Mouse (Mus musculus): ENCODE results near the gene Senp1.

The Senp1 gene

DNA sequence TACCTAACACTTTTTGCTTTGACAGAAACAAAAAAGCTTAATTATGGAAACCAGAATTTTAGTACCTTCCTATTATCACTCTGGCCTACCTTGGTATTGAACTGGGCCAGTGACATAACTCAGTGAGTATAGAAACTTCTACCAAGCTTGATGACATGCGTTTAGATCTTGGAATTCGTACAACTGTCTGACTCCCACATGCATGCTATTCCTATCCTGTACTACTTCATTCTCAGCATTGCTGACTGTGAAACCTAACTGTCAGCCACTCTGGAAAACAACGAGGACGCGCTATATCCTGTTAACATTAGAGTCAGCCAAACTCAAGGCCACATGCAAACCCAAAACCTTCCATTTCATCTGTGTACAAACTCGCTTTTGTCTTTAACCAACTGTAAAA is 49.6 kb downstream of the Senp1 start:
- no peak for DNase-seq

DNA sequence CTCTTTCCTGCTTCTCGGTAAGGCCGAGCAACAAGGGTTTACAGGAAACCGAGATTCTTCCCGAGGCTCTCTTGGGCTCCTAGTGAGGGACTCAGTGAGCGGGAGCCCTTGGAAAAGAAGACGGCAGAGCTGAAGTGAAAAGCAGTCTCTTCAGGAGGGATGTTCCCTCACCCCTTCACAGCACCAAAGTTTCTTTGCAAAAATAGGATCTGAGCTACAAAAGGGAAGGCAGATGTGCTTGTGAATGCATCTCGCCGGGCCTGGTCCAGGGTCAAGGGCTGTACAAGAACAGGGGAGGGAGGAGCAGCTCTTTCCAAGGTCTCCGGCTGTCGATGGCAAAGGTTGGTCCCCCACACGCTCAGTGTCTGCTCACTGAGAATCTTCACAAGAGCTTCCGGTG is 51.0 kb downstream of the Senp1 start:
- DNase-seq: no peak

DNA sequence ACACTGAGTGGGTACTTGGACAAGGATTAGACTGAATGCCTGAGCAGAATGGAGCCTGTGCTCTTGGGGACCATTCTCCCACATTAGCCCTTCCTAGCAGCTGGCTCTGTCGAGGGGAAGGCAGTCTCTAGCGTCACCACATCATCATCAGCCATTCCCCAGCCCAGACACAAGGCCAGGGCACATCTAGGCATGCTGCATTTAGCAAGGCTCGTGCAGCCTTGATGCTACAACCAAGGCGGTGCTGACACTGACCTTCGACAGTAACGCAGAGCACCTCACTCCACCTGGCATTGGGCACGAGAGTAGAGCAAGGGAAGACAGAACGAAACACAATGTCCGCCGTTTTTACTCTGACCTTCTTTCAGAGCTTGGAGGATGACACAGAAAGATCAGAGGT is 53.9 kb downstream of the Senp1 start:
- no peak for DNase-seq

DNA sequence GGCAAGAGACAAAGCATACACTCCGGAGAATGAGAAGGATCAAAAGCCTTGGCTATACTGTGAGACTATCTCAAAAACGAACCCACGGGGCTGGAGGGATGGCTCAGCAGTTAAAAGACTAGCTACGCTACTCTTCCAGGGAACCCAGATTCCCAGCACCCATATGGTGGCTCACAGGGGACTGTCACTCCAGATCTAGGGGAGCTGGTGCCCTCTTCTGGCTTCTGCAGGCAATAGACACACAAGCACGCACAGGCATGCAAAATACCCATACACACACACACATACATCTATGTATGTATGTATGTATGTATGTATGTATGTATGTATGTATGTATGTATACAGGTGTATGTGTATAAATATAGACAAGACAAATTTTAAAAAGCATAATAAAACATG is 57.0 kb downstream of the Senp1 start:
- DNase-seq: no peak

DNA sequence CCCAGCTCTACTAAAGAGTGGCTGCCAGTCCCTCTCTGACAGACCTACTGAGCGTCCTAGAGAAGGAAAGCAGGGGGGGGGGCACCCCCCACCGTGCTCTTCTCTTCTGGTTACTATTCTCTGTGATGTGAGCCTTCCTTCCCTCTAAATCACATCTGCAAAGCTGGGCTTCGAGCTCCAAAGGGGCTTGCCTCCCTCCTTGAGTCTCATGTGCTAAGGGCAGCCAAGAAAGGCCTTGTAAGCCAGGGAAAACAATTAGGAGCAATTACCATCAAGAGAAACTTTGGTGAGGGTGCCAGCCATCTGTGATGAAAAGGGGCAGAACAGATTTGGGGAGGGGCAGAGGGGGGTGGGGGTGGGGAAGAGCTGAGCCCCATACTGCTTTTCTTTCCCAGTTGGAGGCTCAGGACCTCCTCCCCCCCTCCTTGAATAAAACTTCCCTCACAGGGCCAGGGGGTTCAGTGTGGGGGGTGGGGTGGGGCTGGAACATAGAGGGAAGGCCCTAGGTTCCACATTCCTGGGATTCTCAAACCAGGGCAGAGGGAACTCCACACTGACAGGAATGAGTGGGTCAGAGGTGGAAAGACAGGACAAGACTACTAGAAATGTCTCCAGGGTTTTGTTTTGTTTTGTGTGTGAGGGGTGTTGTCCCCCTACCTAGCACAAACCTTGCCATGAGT is 58.3 kb downstream of the Senp1 start:
- no peak for DNase-seq

DNA sequence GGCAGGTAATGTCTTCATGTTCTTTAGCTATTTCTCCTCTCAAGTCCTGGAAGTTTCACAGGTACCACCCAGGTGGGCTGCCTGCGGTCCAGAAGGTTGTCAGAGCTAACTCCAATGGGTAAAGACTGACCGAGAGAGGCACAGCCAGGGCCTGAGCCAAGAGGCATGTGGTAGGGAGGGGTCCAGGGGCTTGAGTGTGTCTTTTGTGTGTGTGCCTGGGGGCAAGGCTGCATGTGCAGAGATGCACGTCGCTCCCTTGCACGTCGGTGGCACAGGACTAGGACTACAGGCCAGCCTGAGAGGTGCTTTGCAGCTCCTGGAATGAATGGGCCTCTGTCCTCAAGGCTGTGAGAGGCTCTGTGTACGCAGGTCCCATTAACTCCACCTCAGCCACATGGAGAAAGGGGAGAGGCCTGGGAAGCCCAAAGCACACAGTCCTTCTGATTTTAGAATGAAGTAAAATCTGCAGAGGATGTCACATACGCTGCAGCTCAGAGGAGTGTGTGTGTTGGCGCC is 60.3 kb downstream of the Senp1 start:
- no peak for DNase-seq

DNA sequence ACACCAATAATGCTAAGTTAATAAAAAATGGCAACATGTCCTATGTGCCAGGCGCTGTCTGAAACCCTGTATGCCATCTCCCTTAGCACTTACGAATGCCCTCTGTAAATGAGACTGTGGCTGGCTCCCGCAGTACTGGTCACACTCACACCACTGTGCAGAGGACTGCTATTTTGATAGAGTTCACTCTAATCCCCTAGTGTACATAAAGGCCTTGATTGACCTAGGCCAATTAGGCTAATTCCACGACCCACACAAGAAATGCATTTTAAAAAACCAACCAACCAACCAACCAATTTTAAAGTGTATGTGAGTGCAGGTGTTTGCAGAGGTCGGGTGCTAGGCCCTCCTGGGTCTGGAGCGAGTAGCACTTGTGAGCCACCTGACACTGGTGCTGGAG is 63.7 kb downstream of the Senp1 start:
- DNase-seq: no peak

DNA sequence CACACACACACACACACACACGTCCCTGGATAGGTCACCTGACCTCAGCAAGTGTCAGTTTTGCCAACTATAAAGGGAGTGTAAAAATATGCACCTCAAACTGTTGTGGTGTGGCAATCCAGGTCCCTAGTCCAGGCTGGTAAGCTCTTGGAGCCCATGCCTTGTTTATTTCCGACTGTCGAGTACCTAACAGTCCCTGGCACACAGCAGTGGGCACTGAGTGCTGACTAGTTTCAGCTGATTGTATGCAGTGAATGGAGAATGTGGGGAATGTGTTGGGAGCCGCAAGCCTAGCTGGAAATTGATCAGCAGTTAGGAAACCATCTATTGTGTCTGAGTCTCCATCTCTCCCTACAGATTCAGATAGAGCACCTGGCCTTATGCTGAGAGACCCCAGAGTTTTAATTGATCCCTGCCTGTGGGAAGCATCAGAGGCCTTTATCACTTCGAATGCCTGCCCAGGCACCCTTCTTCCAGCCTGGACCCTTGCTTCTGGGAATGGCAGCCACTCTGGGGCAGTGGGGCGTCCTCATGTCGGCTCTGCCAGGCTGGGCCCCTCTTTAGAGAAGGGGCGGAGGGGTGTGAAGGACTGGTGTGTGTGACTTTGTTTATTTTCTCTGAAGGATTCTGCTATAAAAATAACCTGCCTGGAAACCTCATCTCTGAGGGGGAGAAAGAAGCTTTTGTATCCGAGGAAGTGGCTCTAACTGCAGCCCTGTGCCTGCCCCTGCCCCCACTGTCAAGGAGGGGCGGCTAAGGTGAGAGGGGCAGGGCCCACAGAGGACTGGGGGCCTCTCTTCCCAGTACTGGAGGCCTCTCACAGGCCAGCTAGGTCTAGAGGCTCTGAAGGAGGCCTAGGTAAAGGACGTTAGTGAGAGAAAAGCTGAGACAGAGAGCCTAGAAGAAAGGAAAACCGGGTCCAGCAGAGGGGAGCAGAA is 66.3 kb downstream of the Senp1 start:
- DNase-seq: no peak

DNA sequence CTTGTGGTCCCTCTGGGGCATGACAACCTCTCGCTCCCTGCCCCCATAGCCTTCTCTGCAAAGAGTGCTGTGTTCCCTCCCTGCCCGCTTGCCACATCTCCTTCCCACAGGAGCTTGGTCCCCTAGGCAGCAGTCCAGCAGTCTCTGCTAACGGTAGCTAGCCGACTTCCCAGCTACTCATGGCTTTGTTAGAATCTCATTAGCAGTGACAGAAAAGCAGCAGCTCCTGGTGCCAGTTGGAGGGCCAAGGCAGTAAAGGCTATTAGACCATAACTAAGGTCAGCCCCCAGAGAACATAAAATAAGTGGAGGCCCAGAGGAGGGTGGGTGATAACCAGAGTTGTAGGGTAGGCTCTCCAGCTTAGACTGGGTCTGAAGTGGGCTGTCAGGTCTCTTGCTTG is 67.9 kb downstream of the Senp1 start:
- DNase-seq: no peak

DNA sequence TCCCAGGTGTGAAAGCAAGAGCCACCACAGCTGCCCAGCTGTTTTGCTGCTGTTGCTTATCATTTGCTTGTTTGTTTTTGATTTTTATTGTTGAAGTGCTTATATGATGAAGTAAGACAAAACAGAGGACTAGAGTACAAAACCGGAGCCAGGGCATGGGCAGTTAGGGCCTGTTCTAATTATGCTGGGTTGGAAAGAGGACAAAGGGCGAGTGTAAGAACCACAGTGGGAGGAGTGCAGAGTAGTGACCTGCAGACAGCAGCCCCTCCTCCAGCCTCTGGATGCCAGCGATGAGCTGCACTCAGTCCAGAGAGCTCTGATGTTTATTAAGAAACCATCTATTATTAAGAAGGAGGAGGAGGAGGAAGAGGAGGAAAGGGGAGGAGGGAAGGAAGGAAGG is 70.4 kb downstream of the Senp1 start:
- no peak for DNase-seq

DNA sequence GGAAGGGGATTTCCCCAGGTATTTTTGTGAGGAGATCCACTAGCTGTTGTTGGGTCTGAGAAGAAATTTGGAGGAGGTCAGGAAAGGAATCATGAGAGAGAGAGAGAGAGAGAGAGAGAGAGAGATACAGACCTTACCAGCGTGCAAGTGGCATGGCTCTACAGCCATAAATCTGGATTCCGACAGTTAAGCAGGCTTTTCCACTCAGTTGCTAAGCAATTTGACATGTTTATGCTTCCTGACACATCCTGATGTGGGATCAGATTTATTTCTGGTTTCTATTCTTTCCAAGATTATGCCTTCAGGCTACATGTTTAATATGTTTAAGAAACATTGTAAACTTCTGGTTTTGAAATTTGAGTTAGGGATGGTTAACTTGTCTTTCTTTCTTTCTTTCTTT is 71.7 kb downstream of the Senp1 start:
- DNase-seq: no peak

DNA sequence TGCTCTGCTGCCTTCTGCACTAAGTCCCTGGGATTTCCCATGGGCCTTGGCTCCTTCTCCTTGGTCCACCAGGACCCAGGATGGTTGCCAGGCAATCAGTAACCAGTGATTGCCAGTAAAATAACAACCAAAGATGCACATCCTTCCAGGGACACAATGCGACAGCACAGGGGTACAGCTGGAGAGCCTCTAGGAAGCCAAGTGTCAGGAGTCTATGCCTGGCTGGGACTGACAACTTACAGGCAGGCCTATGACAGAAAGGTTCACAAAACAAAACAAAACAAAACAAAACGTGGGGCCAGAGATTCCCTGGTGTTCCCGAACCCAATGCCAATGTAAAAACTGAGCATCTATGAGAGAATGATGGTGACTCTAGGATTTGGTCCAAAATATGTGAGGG is 74.5 kb downstream of the Senp1 start:
- no peak for DNase-seq

DNA sequence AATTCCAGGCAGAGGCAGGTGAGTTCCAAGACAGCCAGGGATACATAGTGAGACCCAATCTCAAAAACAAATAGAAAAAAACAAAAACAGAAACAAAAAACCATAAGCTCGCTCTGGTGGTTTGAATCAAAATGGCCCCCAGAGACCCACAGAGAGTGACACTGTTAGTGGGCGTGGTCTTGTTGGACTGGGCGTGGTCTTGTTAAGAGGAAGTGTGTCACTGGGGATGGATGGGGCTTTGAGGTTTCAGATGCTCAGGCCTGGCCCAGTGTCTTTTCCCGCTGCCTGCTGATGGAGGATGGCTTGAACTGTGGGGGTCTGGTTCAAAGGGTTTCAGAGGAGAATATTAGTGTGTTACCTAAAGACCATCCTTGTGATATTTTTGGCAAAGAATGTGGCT is 75.6 kb downstream of the Senp1 start:
- no peak for DNase-seq

DNA sequence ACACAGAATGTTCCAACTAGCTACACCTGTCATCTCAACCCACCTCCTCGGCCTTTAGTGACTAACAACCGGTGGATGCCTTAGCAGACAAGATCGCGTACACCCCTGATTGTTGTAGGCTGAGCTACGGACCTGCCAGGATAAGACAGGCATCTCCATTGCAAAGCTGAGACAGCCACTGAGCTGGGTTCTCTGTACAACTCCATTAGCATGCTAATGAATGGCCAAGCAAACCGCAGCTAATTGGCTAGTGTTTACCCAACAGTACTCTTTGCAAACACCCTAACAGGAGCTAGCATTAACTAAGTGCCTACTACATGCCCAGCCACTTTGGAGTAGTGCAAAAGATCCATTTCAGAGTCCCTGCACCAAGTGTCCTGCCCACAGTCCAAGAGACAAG is 80.7 kb downstream of the Senp1 start:
- DNase-seq: no peak

DNA sequence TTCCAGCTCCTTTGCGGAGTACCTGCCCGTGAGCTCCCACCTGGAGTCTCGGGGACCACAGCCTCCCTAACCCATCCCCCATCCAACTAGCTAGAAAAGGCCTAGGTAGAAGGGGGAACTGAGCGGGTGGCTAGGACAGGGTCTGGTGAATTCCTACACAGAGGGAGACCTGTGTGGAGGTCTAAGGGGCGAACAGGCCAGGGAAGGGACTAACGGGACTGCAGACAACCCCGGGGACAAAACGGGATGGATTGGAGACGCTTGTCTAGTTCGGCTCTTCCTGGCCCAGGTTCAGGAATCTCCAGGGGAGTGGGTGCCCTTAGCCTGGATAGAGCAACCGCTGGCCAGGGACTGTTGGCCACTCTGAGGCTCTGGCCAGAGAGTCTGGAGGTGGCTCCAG is 88.4 kb downstream of the Senp1 start:
- DNase-seq: no peak

DNA sequence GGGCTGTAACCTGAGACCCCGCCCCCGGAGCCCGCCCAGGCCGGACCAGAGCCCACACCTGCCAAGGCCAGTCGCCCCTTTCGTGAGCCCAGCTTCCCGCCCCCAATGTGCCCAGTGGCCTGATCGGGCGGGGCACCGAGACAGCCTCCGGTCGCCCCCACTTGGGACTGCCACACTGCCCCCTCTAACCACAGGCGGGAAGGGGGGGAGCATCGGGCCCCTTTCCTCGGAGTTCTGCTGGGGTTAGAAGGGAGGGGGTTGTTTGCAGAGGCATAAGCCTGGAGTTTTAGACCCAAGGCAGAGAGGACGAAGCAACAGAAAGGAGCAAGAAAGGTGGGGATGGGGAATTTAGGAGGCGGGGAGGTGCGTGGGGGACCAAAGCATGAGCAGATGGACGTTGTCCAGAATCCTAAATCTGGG is 88.8 kb downstream of the Senp1 start:
- no peak for DNase-seq

DNA sequence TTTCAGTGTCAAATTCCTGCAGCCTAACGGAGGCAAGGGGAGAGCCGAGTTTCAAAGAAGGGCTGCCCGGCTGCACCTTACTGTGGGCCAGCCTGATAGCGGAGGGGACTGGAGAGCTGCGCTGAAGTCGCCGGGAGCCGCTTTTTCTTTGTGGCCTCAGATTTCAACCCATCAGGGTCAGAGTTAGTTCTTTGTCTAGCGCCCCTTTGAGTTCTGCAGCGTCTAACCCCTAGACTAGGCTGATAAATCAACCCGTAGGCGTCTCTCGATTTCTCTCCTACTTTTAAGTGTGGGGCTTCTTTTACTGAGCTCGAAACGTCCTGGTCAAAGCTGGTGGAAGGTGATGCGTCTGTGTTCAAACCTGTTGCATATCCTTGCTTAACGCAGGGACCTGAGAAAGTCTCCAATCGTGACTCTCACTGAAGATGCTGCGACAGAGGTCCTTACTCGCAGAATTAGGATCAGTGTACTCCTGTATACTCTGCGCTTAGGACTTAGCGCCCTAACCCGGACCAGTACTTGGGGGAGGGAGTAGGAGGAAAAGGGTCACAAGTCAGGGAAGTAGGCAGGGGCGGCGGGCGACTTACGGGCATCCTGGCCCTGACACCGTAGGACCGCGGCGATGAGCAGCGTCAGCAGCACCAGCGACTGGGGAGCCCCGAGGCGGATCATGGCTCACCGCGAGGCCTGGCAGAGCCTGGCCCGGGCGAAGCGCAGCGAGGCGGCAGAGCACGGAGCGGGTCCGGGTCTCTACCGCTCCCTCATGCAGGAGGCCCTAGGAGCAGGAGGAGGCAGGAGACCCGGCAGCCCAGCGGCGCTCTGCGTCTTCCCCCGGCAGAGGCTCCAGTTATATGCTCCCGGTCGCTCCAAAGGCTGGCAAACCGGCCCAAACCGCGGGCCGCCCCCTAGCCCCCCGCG is 89.5 kb downstream of the Senp1 start, which contains the start of gene Col2a1:
Col2a1 (minus strand) TSS at position 874 of the 918 bp plus-strand sequence.
- DNase-seq: no peak

DNA sequence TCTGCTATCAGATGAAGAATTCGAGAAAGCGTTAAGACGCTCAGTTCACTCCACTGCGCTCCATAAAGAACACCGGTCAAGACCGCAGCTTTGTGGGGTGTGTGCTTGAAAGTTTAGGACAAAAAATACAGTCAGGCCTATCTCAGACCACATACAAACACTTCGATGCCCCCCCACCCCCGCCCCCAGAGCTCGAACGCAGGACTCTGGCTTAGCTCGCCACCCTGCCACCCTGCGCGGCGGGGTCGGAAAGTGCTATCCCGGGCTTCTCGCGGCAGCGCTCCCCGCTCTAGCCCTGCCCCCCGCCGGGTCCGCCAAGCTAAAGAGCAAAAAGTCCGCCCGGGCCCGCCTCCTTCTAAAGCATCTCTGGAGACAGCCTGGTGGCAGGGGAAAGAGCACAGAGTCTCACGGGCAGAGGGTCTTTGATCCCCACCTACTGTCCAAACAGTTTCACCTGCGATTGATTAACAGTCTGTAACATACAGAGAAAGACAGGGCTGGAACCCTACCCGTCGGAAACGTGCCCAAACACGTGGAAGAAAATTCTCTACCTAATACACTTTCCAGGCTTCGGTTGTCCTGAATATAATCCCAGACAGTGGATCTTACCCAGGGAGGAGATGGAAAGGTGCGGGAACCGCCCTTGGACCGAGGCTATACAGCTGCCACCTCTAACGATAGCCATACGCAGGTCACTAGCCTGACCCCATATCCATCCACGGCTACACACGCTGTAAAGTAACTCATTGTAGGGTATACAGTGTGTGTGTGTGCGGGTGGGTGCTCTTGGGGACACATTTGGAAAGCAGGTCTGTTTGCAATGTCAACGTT is 90.3 kb downstream of the Senp1 start:
- DNase-seq: no peak

DNA sequence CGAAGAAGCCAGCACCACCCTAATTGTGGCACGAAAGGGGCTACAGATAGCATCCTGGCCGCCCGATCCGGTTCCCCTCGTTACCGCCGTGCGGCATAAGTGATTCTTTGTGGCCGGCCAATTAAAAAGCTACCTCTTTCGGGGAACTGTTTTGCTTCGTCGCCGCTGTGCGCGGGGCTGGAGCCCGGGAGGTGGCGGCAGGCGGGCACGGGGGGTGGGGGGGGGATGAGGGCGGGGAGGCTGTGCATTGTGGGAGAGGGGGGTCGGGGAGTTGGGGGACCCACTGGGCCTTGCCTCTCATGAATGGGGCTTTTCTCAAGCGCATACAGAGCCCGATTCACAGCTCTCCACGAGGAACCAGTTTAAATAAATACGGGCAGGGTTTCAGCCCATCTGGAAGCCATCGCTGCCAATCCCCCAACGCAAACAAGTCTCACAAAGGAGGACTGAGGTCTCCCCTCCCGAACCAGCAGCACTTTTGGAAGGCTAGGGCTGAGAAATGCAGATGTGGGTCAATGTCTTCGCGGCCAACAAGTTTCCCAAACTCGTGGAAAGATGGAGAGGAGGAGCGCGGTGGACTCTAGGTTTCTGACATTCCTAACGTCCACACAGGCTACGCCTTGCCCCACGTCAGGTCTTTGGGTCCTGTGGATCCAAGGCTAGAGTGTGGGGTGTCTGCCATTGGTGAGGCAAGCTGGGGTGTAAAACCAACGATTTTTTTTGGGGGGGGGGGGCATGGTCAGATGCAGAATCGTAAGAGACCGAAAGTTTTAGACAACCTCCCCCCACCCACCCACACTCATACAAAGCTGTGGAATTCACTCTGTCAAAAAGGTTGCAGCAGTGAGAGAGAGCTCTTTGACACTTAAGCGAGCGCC is 91.2 kb downstream of the Senp1 start:
- no peak for DNase-seq

DNA sequence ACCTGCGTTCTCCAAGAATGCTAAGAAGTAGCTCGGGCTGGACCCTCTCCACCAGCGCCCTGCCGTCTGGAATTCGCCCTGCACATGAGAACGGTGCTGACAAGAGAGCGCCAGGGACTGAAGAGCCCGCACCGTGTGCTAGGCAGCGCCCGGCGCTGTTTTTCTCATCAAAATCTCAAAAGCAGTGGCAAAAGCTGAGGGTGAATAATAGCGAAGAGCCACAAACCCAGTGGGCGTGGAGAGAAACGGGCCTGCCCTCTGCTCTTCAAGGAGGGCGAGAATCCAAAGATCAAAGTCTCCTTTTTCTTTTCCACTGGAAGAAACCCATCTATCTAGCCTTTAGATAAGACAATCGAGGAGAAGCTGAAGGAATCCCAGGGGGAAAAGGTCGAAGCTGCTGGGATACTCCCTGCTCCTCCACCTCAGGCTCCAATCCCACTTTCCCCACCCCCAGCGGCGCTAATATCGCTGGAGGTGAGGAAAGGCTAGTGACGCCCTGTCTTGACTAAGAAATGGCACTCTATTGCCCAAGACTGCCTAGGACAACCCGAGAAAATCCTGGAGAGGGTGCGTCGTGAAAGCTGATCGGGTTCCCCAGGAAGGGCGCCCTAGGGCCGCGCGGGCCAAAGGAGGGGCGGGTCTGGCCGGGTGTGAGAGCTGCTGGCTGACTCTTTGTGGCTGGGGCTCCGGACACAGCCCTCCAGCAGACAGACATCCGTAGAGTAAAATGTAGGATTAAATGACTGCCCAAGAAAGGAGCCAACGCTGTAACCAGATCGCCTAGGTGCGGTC is 92.0 kb downstream of the Senp1 start:
- DNase-seq: no peak

Measured in right cerebral cortex, postnatal 25 days (tissue).